Mouse (Mus musculus) lung, postnatal 10 days (tissue): Measurements from ENCODE around the gene Frmd4a.

Experiments
- DNase-seq: peaks from one replicate; pipeline ENCODE4 v3.0.0; 2021

The Frmd4a gene

GRCm38 (mm10) chr2:4340378-4340777, 322.9 kb downstream of the Frmd4a start:
- DNase-seq: no peak

GRCm38 (mm10) chr2:4341141-4341540, 323.6 kb downstream of the Frmd4a start:
- DNase-seq: no peak

- no peak for DNase-seq
Observed at GRCm38 (mm10) chr2:4342005-4342404, 324.5 kb downstream of the Frmd4a start.

- DNase-seq: no peak
Observed at GRCm38 (mm10) chr2:4344411-4344810, 326.9 kb downstream of the Frmd4a start.

GRCm38 (mm10) chr2:4346232-4346631, 328.7 kb downstream of the Frmd4a start:
- DNase-seq: peak; percentile 52

- DNase-seq: no peak
Observed at GRCm38 (mm10) chr2:4346953-4347352, 329.4 kb downstream of the Frmd4a start.

- DNase-seq: no peak
Observed at GRCm38 (mm10) chr2:4347782-4348181, 330.3 kb downstream of the Frmd4a start.

- DNase-seq: no peak
Observed at GRCm38 (mm10) chr2:4348509-4348908, 331.0 kb downstream of the Frmd4a start.

GRCm38 (mm10) chr2:4356812-4357384, 339.4 kb downstream of the Frmd4a start:
- DNase-seq: no peak

- no peak for DNase-seq
Observed at GRCm38 (mm10) chr2:4361981-4362834, 344.7 kb downstream of the Frmd4a start.

- DNase-seq: no peak
Observed at GRCm38 (mm10) chr2:4364908-4365307, 347.4 kb downstream of the Frmd4a start.

- no peak for DNase-seq
Observed at GRCm38 (mm10) chr2:4368544-4368943, 351.0 kb downstream of the Frmd4a start.

- DNase-seq: no peak
Observed at GRCm38 (mm10) chr2:4370499-4370898, 353.0 kb downstream of the Frmd4a start.

GRCm38 (mm10) chr2:4371341-4371740, 353.8 kb downstream of the Frmd4a start:
- DNase-seq: no peak

- no peak for DNase-seq
Observed at GRCm38 (mm10) chr2:4378844-4379243, 361.3 kb downstream of the Frmd4a start.

GRCm38 (mm10) chr2:4380435-4380834, 362.9 kb downstream of the Frmd4a start:
- DNase-seq: no peak

- DNase-seq: no peak
Observed at GRCm38 (mm10) chr2:4380926-4381325, 363.4 kb downstream of the Frmd4a start.

GRCm38 (mm10) chr2:4386468-4386867, 369.0 kb downstream of the Frmd4a start:
- no peak for DNase-seq

- DNase-seq: no peak
Observed at GRCm38 (mm10) chr2:4389330-4389729, 371.8 kb downstream of the Frmd4a start.

- DNase-seq: no peak
Observed at GRCm38 (mm10) chr2:4391091-4391490, 373.6 kb downstream of the Frmd4a start.

- peak; percentile 72 for DNase-seq
Observed at GRCm38 (mm10) chr2:4391678-4392085, 374.2 kb downstream of the Frmd4a start.

- no peak for DNase-seq
Observed at GRCm38 (mm10) chr2:4393046-4393445, 375.5 kb downstream of the Frmd4a start.

GRCm38 (mm10) chr2:4394641-4395040, 377.1 kb downstream of the Frmd4a start:
- DNase-seq: no peak

GRCm38 (mm10) chr2:4399721-4400120, 382.2 kb downstream of the Frmd4a start:
- DNase-seq: no peak
